Mouse (Mus musculus): Measurements from ENCODE around the gene Runx1.

Runx1 gene

GRCm38 (mm10) chr16:92573193-92573592, 252.8 kb downstream of the Runx1 start:
- no peak for DNase-seq (ENCODE audit: low read depth, low spot score)

GRCm38 (mm10) chr16:92571246-92571645, 254.7 kb downstream of the Runx1 start:
- DNase-seq (ENCODE audit: low read depth, low spot score), result no peak

DNA sequence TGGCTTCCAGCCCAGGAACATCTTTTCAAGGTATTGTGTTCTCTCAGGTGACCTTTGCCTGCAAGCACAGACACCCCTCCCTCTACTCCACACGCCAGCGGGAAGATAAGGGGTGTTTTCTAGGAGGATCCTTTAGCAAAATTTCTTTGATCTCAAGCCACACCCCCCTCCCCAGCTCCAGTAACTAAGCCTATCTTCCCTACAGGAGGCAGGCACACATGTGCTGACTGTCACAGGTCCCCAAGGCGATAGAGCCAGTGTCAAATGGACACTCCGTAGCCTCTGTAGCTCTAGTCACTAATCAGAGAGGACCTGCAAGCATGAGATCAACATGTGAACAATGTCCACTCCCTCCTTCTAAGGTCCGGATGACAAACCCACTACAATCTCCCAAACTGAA, 259.8 kb downstream of the Runx1 start:
- DNase-seq (ENCODE audit: low read depth, low spot score), result no peak

DNA sequence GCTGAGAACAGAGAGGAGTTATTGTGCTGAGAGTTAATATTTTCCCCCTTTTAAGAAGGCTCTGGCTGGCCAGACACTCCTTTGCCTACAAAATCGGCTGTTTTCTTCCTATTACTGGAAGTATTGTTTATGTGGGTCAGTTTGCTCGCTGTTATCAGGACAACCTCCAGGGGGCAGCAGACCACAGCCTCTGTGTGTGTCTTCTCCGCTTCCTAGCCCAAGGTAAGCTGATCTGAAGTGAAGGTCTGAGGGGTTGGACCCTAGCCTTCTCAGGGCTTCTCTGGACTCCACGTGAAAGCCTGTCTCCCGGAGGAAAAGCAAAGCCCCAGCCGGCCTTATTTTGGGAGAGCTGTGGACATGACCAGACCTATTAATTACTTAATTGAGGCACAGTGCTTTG, 260.2 kb downstream of the Runx1 start:
- DNase-seq (ENCODE audit: low read depth, low spot score), result peak; percentile 88

- no peak for DNase-seq (ENCODE audit: low read depth, low spot score)
Observed at GRCm38 (mm10) chr16:92565291-92565690, 260.7 kb downstream of the Runx1 start.

GRCm38 (mm10) chr16:92555051-92555450, 270.9 kb downstream of the Runx1 start:
- DNase-seq (ENCODE audit: low read depth, low spot score), result no peak

DNA sequence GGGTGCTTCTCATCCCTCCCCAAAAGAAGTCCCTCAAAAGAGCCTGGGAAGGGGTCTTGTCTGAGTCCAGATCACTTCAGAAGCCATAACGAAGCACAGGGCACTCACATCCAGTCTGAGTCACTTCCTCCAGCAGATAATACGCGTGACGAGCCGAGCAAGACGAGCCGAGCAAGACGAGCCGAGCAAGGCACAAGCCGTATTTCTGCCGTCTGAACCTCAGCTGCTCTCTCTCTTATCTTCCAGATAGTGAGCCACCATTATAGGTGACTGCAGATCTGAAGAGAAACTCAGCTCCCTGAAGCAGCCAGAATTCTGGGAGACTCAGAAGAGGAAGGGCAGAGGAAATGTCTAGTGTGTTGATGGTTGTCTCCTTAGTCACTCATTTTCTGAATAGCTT, 273.1 kb downstream of the Runx1 start:
- DNase-seq (ENCODE audit: low read depth, low spot score), result no peak

- no peak for DNase-seq (ENCODE audit: low read depth, low spot score)
Observed at GRCm38 (mm10) chr16:92552106-92552382, 273.9 kb downstream of the Runx1 start.

Data from CD4-positive, CD25-positive, alpha-beta regulatory T cell, adult 2 months (primary cell).